Mouse (Mus musculus) thymus, adult 2 months (tissue): ENCODE measurements around the gene Snx18.

Source experiments
- CTCF ChIP-seq: fragments of 200-500 bp; IDR thresholded peaks from 2 replicates; pipeline ENCODE4 v1.5.1; 2012; ENCODE audit warnings: mild to moderate bottlenecking, control low read depth, low read length, moderate library complexity, borderline replicate concordance; ENCODE audit not compliant: control insufficient read depth, poor library complexity, insufficient read depth; ENCODE audit errors: extremely low read depth
- POLR2A ChIP-seq: fragments of 200-500 bp; IDR thresholded peaks from 2 replicates; pipeline ENCODE4 v1.6.1; 2012; ENCODE audit warnings: mild to moderate bottlenecking, low read length, control low read depth, moderate library complexity; ENCODE audit not compliant: control insufficient read depth, poor library complexity, insufficient read depth; ENCODE audit errors: extremely low read depth

GRCm38 (mm10) chr13:113661826-113662271 lies 43.5 kb upstream of the Snx18 start:
- TF ChIP-seq CTCF (no peak), POLR2A (no peak)
